Mouse (Mus musculus) B cell, adult 62 days (primary cell): ENCODE results near the gene Anapc13. TPM values are rescaled to one million over a fixed set of nuclear protein-coding genes. Genes with fewer than 3 reads are reported as not detected.

ENCODE experiments used
- total RNA-seq: library from RNA; stranded (reverse); gene quantifications from 4 replicates; pipeline ENCODE4 v1.2.4, GENCODE M21; 2023

Gene Anapc13
- 78.6 to 101 TPM (median 90.4 TPM) in 4 replicates for total RNA-seq

DNA sequence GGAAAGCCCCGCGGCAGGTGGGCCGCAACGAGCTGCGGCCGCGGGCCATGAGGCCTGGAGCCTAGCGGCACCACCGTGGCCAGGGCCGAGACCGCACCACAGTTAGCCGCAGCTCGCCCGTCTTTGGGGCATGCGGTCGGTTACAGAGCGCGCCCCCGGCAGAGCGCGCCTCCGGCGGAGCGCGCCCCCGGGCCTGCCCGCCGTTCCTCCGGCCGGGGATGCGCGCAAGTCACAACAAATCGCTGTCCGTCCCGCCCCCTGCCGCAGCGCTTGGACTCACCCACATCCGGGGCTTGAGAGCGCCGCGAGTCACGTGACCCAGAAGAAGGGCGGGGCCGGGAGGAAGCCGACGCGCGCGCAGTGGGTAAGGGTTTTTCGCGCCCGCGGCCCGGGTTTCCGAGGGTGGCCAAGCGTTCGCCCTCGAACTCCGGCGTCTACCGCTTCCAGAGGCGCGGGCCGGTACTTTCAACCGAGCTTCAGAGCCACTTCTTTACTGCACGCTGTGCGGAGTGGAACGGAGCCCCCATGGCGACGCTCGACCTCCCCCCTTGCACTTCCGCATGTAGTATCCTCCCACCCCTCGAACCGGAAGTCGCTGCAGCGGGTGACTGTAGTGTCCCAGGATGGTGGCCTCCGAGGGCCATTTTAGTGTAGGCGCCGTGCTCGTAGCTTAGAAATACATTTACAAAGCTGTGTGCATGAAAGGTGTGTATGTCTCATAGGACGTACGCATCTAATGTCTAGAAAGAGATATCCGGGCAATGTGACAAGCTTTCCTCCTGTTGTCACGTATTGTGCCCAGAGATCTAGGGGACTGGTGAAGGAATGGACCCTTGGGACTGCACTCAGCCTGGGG is at the start of gene Anapc13, which contains the start of gene Cep63:
Anapc13 (plus strand) TSS at position 314 of the 856 bp plus-strand sequence.
Cep63 (minus strand) TSS at position 552 of the 856 bp plus-strand sequence.

Other genes with a start within 250 kb of the Anapc13 start
- 0.57 to 0.73 TPM (median 0.68 TPM) in 4 replicates for gene Ky, start 120.5 kb upstream of the Anapc13 start, total RNA-seq
- gene Cep63, start 238 bp downstream of the Anapc13 start, total RNA-seq: 80.8 to 92.6 TPM (median 89.7 TPM) in 4 replicates
- gene Amotl2, start 90.4 kb downstream of the Anapc13 start, total RNA-seq: not detected in 4 replicates
- 1.6 to 3.9 TPM (median 2.9 TPM) in 4 replicates for gene Ryk, start 208.6 kb downstream of the Anapc13 start, total RNA-seq